Mouse (Mus musculus): Measurements from ENCODE around the gene Sez6l. TPM values are rescaled to one million over a fixed set of nuclear protein-coding genes. Genes with fewer than 3 reads are reported as not detected.

Sez6l gene
- polyA plus RNA-seq, 1 experiment: 0.17 TPM

DNA sequence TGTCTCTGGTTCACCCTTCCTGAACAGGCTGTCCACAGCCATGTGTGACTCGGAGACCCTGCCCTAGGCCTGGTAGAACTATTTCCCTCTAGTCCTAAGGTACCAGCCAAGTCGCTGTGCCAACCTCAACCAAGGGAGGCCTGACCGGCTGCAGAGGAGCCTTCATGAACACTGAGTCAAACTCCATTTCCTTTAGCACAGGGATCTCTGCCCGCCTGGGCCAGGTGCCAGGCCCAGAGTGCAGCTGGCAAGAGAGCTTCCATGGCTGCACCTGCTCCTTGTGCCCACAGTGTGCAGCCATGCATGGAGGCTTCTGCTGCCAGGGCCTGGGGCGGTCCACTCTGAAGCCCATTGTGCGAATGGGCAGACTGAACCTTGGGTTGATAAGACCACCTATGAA is 20.9 kb upstream of the Sez6l start:
- Histone ChIP-seq H3K36me3 (ENCODE audit: control insufficient read depth, insufficient read depth, low read length) (no peaks in the 10 kb centered on the region), H3K27me3 (replicated peaks; ENCODE audit: control insufficient read depth, insufficient read depth, low read length) (no peaks in the 10 kb centered on the region), H3K4me3 (ENCODE audit: insufficient read depth, low read depth, low read length) (no peak overlapping the region), H3K27ac (ENCODE audit: insufficient read depth, low read depth, low read length) (no peak overlapping the region), H3K4me1 (ENCODE audit: control insufficient read depth, insufficient read depth, low read length) (no peaks in the 10 kb centered on the region)
- WGBS: 36% methylated on average over 6 of the region's 6 CpGs
- no peak for TF ChIP-seq POLR2A (IDR thresholded peaks at IDR 0.05; ENCODE audit: low read depth, low read length)
- TF ChIP-seq CTCF (conservative IDR thresholded peaks at IDR 0.05; ENCODE audit: insufficient read depth, insufficient read length, low read depth, low read length): no peak
- DNase-seq: peak; percentile 93

DNA sequence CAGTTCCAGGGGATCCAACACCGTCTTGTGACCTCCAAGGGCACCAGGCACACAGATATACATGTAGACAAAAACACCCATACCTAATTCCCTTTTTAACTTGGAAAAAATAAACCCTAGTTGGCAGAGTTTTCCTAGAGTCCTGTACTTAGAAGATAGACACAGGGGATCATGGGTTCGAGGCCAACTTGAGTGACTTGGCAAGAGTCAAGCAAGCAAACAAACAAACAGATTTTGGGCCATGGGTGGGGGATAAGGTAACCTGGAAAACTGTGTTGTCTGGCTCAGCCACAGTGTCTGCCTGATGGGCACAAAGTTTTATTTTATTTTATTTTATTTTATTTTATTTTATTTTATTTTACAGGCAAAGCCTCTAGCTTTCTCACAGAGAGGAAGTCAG is 20.3 kb upstream of the Sez6l start:
- TF ChIP-seq POLR2A (IDR thresholded peaks at IDR 0.05; ENCODE audit: low read depth, low read length) (no peak), CTCF (conservative IDR thresholded peaks at IDR 0.05; ENCODE audit: insufficient read depth, insufficient read length, low read depth, low read length) (no peak)
- H3K36me3 ChIP-seq (ENCODE audit: control insufficient read depth, insufficient read depth, low read length): no peaks in the 10 kb centered on the region
- H3K27ac ChIP-seq (ENCODE audit: insufficient read depth, low read depth, low read length): no peak overlapping the region
- 93% methylated on average over 2 of the region's 2 CpGs for WGBS
- no peaks in the 10 kb centered on the region for H3K4me1 ChIP-seq (ENCODE audit: control insufficient read depth, insufficient read depth, low read length)
- H3K27me3 ChIP-seq (replicated peaks; ENCODE audit: control insufficient read depth, insufficient read depth, low read length): no peaks in the 10 kb centered on the region
- no peak overlapping the region for H3K4me3 ChIP-seq (ENCODE audit: insufficient read depth, low read depth, low read length)
- no peak for DNase-seq

DNA sequence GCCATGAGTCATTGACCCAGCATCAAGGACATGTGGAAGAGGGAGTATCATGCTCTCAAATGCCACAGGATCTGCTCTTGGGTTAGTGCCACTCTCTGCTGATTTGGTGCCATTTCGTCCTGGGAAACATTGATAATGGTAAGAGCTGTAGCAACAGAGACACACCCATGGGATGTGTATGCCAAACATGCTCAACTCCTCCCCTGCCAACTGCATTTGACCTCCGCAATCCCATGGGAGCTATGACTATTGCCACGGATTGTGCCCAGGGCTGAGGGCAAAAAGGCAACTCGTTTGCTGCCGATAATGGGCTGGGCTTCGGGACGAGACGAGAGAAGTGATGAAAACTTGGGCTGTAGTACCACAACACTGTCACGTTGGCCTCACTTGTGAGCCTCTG is 19.7 kb upstream of the Sez6l start:
- H3K36me3 ChIP-seq (ENCODE audit: control insufficient read depth, insufficient read depth, low read length): no peaks in the 10 kb centered on the region
- H3K27ac ChIP-seq (ENCODE audit: insufficient read depth, low read depth, low read length): no peak overlapping the region
- no peaks in the 10 kb centered on the region for H3K4me1 ChIP-seq (ENCODE audit: control insufficient read depth, insufficient read depth, low read length)
- TF ChIP-seq POLR2A (IDR thresholded peaks at IDR 0.05; ENCODE audit: low read depth, low read length) (no peak), CTCF (conservative IDR thresholded peaks at IDR 0.05; ENCODE audit: insufficient read depth, insufficient read length, low read depth, low read length) (no peak)
- DNase-seq: peak; percentile 4
- no peak overlapping the region for H3K4me3 ChIP-seq (ENCODE audit: insufficient read depth, low read depth, low read length)
- WGBS: 90% methylated on average over 9 of the region's 9 CpGs
- H3K27me3 ChIP-seq (replicated peaks; ENCODE audit: control insufficient read depth, insufficient read depth, low read length): no peaks in the 10 kb centered on the region

DNA sequence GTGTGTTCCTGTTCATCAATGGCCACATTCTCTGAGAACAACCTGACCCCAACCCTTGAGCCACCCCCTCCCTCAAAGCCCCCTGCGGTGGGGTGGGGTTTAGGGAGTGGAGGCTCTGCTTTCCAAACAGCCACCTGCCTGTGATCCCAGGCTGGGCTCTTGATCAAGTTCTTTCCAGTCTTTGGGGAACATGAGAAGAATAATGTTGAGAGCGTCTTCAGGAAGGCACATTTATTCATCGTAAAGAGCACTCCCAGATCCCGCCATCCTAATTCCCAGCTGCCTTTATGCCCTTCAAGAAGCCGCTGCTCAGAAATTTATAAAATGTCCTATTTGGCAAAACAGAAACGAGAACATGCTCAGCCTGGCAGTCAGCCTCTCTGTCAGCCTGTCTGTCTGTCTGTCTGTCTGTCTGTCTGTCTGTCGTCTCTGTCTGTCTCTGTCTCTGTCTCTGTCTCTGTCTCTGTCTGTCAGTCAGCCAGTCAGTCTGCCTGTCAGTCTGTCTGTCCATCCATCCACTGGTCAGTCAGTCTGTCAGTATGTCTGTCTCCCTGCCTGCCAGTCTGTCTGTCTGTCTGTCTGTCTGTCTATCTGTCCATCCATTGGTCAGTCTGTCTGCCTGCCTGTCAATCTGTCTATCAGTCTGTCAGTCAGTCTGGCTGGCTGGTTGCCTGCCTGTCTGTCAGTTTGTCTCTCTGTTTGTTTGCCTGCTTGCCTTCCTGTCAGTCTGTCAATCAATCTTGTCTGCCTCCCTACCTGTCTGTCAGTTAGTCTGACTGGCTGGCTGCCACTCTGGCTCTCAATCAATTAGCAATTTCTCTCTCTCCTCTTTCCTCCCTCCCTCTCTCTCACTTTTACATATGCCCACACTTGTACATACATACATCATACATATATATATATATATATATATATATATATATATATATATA is 19.0 kb upstream of the Sez6l start:
- Histone ChIP-seq H3K36me3 (ENCODE audit: control insufficient read depth, insufficient read depth, low read length) (no peaks in the 10 kb centered on the region), H3K27ac (ENCODE audit: insufficient read depth, low read depth, low read length) (no peak overlapping the region), H3K27me3 (replicated peaks; ENCODE audit: control insufficient read depth, insufficient read depth, low read length) (no peaks in the 10 kb centered on the region), H3K4me3 (ENCODE audit: insufficient read depth, low read depth, low read length) (no peak overlapping the region), H3K4me1 (ENCODE audit: control insufficient read depth, insufficient read depth, low read length) (no peaks in the 10 kb centered on the region)
- WGBS: 70% methylated on average over 7 of the region's 7 CpGs
- DNase-seq: no peak
- TF ChIP-seq POLR2A (IDR thresholded peaks at IDR 0.05; ENCODE audit: low read depth, low read length): no peak
- no peak for TF ChIP-seq CTCF (conservative IDR thresholded peaks at IDR 0.05; ENCODE audit: insufficient read depth, insufficient read length, low read depth, low read length)

DNA sequence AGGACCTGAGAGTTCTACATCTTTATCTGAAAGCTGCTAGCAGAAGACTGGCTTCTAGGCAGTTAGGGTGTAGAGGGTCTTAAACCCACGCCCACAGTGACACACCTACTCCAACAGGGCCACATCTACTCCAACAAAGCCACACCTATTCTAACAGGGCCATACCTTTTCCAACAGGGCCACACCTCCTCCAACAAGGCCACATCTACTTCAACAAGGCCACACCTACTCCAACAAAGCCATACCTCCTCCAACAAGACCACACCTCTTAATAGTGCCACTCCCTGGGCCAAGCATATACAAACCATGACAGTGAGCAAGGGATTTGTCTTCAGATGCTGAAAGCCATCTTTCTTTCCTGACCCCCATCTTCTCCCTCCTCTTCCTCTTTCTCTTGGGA is 14.7 kb upstream of the Sez6l start:
- Histone ChIP-seq H3K4me3 (ENCODE audit: insufficient read depth, low read depth, low read length) (no peak overlapping the region), H3K27ac (ENCODE audit: insufficient read depth, low read depth, low read length) (no peak overlapping the region), H3K4me1 (ENCODE audit: control insufficient read depth, insufficient read depth, low read length) (no peaks in the 10 kb centered on the region), H3K27me3 (replicated peaks; ENCODE audit: control insufficient read depth, insufficient read depth, low read length) (no peaks in the 10 kb centered on the region), H3K36me3 (ENCODE audit: control insufficient read depth, insufficient read depth, low read length) (no peaks in the 10 kb centered on the region)
- WGBS: 83% methylated on average over 1 of the region's 1 CpGs
- DNase-seq: no peak
- no peak for TF ChIP-seq CTCF (conservative IDR thresholded peaks at IDR 0.05; ENCODE audit: insufficient read depth, insufficient read length, low read depth, low read length)
- no peak for TF ChIP-seq POLR2A (IDR thresholded peaks at IDR 0.05; ENCODE audit: low read depth, low read length)

DNA sequence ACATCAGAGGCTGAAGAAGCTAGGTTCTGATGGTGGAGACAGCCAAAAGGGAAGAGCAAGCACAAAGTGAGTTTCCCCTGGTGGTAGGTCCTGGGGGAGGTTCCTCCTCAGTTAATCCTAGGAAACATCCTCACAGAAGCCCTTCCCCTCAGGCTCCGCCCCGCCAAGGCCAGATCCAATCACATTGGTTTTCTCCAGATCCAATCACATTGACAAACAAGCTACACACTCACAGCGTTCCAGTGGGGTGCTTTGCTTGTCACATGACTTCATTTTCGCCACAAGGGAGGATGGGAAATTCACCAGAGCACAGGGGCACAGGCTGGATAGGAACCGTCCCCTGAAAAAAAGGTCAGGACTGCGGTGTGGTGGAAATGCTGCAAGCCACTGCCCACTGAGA is 9.1 kb upstream of the Sez6l start:
- WGBS: 61% methylated on average over 6 of the region's 6 CpGs
- no peak for DNase-seq
- TF ChIP-seq CTCF (conservative IDR thresholded peaks at IDR 0.05; ENCODE audit: insufficient read depth, insufficient read length, low read depth, low read length) (no peak), POLR2A (IDR thresholded peaks at IDR 0.05; ENCODE audit: low read depth, low read length) (no peak)
- Histone ChIP-seq H3K4me1 (ENCODE audit: control insufficient read depth, insufficient read depth, low read length) (no peaks in the 10 kb centered on the region), H3K36me3 (ENCODE audit: control insufficient read depth, insufficient read depth, low read length) (no peaks in the 10 kb centered on the region), H3K4me3 (ENCODE audit: insufficient read depth, low read depth, low read length) (no peak overlapping the region), H3K27me3 (replicated peaks; ENCODE audit: control insufficient read depth, insufficient read depth, low read length) (no peaks in the 10 kb centered on the region), H3K27ac (ENCODE audit: insufficient read depth, low read depth, low read length) (no peak overlapping the region)

DNA sequence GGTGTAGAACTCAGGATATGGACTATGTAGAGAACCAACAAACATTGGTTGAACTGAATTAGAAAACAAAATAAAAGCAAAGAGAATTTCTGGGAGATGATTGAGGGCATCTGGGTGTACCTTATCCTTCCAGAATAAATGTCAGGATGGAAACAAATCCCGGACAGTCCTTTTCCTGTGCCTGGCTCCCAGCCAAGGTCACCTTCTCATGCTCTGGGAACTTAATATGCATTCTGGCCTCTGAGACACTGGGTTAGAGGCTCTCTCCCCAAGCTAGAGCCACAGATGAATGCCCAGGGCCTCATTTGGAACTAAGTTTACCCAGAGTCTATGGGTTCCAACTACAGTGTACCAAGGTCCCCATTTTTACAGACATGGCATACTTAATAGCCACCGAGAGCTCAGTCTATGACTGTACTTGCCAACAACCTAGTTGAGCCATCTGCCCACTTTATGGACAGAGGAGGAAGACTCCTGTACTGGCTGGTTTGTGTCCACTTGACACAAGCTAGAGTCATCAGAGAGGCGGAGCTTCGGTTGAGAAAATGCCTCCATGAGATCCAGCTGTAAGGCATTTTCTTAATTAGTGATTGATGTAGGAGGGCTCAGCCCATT is 7.3 kb upstream of the Sez6l start:
- WGBS: 70% methylated on average over 4 of the region's 4 CpGs
- DNase-seq: no peak
- Histone ChIP-seq H3K4me3 (ENCODE audit: insufficient read depth, low read depth, low read length) (no peak overlapping the region), H3K27ac (ENCODE audit: insufficient read depth, low read depth, low read length) (no peak overlapping the region), H3K36me3 (ENCODE audit: control insufficient read depth, insufficient read depth, low read length) (no peaks in the 10 kb centered on the region), H3K27me3 (replicated peaks; ENCODE audit: control insufficient read depth, insufficient read depth, low read length) (no peaks in the 10 kb centered on the region), H3K4me1 (ENCODE audit: control insufficient read depth, insufficient read depth, low read length) (no peaks in the 10 kb centered on the region)
- no peak for TF ChIP-seq POLR2A (IDR thresholded peaks at IDR 0.05; ENCODE audit: low read depth, low read length)
- TF ChIP-seq CTCF (conservative IDR thresholded peaks at IDR 0.05; ENCODE audit: insufficient read depth, insufficient read length, low read depth, low read length): no peak

All from kidney, adult 2 months (tissue).